Mouse (Mus musculus): ENCODE measurements around the gene S1pr5. TPM values are rescaled to one million over a fixed set of nuclear protein-coding genes. Genes with fewer than 3 reads are reported as not detected.
"Not testable (repeated sequence)": the region's sequence is repeated elsewhere in the genome, so short reads cannot be mapped to it uniquely, and the experiment has no call there.

Gene S1pr5
- total RNA-seq (2012; rRNA removed): not detected in 2 replicates
- not detected in 2 replicates for total RNA-seq (2014; rRNA removed)
- not detected in 2 replicates for polyA plus RNA-seq (2012; ENCODE audit: insufficient read length, low read depth)

DNA sequence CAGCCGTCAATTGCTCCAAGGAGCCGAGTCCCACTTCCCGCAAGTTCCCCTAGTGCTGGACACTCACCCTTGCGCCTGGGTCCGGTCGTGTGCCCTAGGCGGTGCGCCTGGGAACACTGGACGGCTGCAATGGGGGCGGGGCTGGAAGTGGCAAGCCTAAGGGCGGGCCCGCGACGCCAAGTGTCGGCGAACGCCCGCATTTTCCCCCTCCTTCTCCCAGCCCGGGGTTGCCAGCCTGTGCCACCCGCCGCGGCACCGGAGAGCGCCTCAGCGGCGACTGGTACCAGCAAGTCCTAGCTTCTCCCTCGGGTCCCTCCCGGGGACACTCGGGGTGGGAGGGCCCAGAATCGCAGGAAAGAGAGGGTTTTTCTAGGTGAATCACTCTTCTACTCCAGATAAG lies at the start of gene S1pr5:
Gene S1pr5 (minus strand): TSS at position 118 of the 400 bp plus-strand sequence.
- Histone ChIP-seq H3K4me2 (ENCODE audit: insufficient read depth, low read depth, poor library complexity, severe bottlenecking) (no peak within 1 kb of the TSS), H3K79me2 (replicated peaks; ENCODE audit: control insufficient read depth, extremely low read depth, insufficient read depth, poor library complexity, severe bottlenecking) (no peaks in the 10 kb centered on the region), H3K4me3 (replicated peaks in 1 of 3; ENCODE audit: low read depth in 2 of 3, low read length in 2 of 3, poor library complexity in 1 of 3) (no peak within 1 kb of the TSS), H3K9me3 (replicated peaks; ENCODE audit: low read length) (peaks cover 9% of the 10 kb centered on the region), H3K27ac (ENCODE audit: insufficient read depth, low read depth) (no peak within 1 kb of the TSS), H3K36me3 (replicated peaks in 1 of 2; ENCODE audit: control insufficient read depth in 1 of 2, insufficient read depth in 1 of 2, low read length in 1 of 2) (no peaks in the 10 kb centered on the region), H3K4me1 (ENCODE audit: control insufficient read depth in 1 of 2, insufficient read depth in 2 of 2) (peaks cover 0 to 3% of the 10 kb centered on the region in 2 experiments; a peak in 1 of 4 replicates), H3K27me3 (replicated peaks) (peaks cover 2% of the 10 kb centered on the region), H3K9ac (ENCODE audit: insufficient read depth, low read depth) (no peak within 1 kb of the TSS)
- TF ChIP-seq JUN (IDR thresholded peaks at IDR 0.05; ENCODE audit: insufficient read depth, low read depth, low read length) (no peak), ZNF384 (IDR thresholded peaks at IDR 0.05; ENCODE audit: low read depth, low read length) (no peak), ZMIZ1 (IDR thresholded peaks at IDR 0.05; ENCODE audit: low read depth, low read length) (no peak)
- dilution Hi-C loops (cut with MboI; ENCODE audit: extremely low pct_ligation_motif_present, extremely low pct_unique_long_range_greater_than_20kb, low sequenced_read_pairs): no loop called here
- DNase-seq (ENCODE audit: extremely low read depth): no peak
- in situ Hi-C loops (cut with MboI; ENCODE audit: low pct_ligation_motif_present, low pct_unique_long_range_greater_than_20kb, low sequenced_read_pairs): no loop called here

GRCm38 (mm10) chr9:21292271-21292670 lies 44.0 kb upstream of the S1pr5 start:
- H3K27me3 ChIP-seq (replicated peaks): peaks cover 8% of the 10 kb centered on the region
- no peak overlapping the region for H3K9ac ChIP-seq (ENCODE audit: insufficient read depth, low read depth)
- peaks cover 5 to 23% of the 10 kb centered on the region in 2 experiments for H3K4me1 ChIP-seq (ENCODE audit: control insufficient read depth in 1 of 2, insufficient read depth in 2 of 2)
- in situ Hi-C loops (cut with MboI; ENCODE audit: low pct_ligation_motif_present, low pct_unique_long_range_greater_than_20kb, low sequenced_read_pairs): no loop called here
- no peak overlapping the region for H3K4me2 ChIP-seq (ENCODE audit: insufficient read depth, low read depth, poor library complexity, severe bottlenecking)
- H3K79me2 ChIP-seq (replicated peaks; ENCODE audit: control insufficient read depth, extremely low read depth, insufficient read depth, poor library complexity, severe bottlenecking): peaks cover 6% of the 10 kb centered on the region; the same call in 1 of the 2 replicates
- no peaks in the 10 kb centered on the region for H3K9me3 ChIP-seq (replicated peaks; ENCODE audit: low read length)
- dilution Hi-C loops (cut with MboI; ENCODE audit: extremely low pct_ligation_motif_present, extremely low pct_unique_long_range_greater_than_20kb, low sequenced_read_pairs): no loop called here
- no peak overlapping the region for H3K4me3 ChIP-seq (replicated peaks in 1 of 3; ENCODE audit: low read depth in 2 of 3, low read length in 2 of 3, poor library complexity in 1 of 3)
- TF ChIP-seq PAX5 (IDR thresholded peaks at IDR 0.05; ENCODE audit: low read length) (no peak), ZNF384 (IDR thresholded peaks at IDR 0.05; ENCODE audit: low read depth, low read length) (no peak), RCOR1 (conservative IDR thresholded peaks at IDR 0.05; ENCODE audit: low read depth, low read length) (no peak), MAZ (IDR thresholded peaks at IDR 0.05; ENCODE audit: low read depth, low read length) (no peak), ZKSCAN1 (IDR thresholded peaks at IDR 0.05; ENCODE audit: borderline replicate concordance, low read depth, low read length) (no peak), UBTF (IDR thresholded peaks at IDR 0.05; ENCODE audit: low read depth, low read length) (no peak), JUND (conservative IDR thresholded peaks at IDR 0.05; ENCODE audit: low read depth, low read length) (no peak), ZMIZ1 (IDR thresholded peaks at IDR 0.05; ENCODE audit: low read depth, low read length) (no peak), CTCF (conservative IDR thresholded peaks at IDR 0.05 in 1 of 2, IDR thresholded peaks at IDR 0.05 in 1 of 2; ENCODE audit: low read depth in 2 of 2, low read length in 2 of 2) (no peak), RAD21 (IDR thresholded peaks at IDR 0.05; ENCODE audit: low read depth, low read length) (no peak), TCF12 (IDR thresholded peaks at IDR 0.05; ENCODE audit: low read depth, low read length) (no peak), USF2 (conservative IDR thresholded peaks at IDR 0.05; ENCODE audit: low read depth, low read length) (no peak), IRF4 (IDR thresholded peaks at IDR 0.05; ENCODE audit: low read depth, low read length) (no peak), NELFE (IDR thresholded peaks at IDR 0.05; ENCODE audit: low read depth, low read length) (no peak), GABPA (IDR thresholded peaks at IDR 0.05; ENCODE audit: insufficient replicate concordance, low read depth, low read length) (no peak), SIN3A (IDR thresholded peaks at IDR 0.05; ENCODE audit: low read length) (no peak), CHD2 (IDR thresholded peaks at IDR 0.05; ENCODE audit: low read length) (no peak), MYC (IDR thresholded peaks at IDR 0.05; ENCODE audit: low read depth, low read length) (no peak), E2F4 (IDR thresholded peaks at IDR 0.05; ENCODE audit: insufficient replicate concordance, low read depth, low read length) (no peak)
- H3K27ac ChIP-seq (ENCODE audit: insufficient read depth, low read depth): no peak overlapping the region
- no peak for DNase-seq (ENCODE audit: extremely low read depth)
- H3K36me3 ChIP-seq (replicated peaks in 1 of 2; ENCODE audit: control insufficient read depth in 1 of 2, insufficient read depth in 1 of 2, low read length in 1 of 2): no peaks in the 10 kb centered on the region

DNA sequence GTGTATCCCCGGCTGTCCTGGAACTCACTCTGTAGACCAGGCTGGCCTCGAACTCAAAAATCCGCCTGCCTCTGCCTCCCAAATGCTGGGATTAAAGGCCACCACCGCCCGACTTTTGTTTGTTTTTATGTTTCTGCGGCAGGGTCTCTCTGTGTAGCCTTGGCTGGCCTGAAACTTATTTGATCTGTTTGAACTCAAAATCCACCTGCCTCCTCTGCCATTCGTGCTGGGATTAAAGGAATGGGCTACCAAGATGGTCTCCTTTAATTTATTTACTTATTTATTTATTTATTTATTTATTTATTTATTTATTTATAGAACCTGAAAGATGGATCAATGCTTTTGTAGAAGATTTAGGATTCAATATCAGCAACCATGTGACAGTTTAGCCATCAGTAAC lies 43.6 kb upstream of the S1pr5 start:
- H3K4me1 ChIP-seq (ENCODE audit: control insufficient read depth in 1 of 2, insufficient read depth in 2 of 2): peaks cover 5 to 26% of the 10 kb centered on the region in 2 experiments
- H3K27me3 ChIP-seq (replicated peaks); dilution Hi-C loops (cut with MboI; ENCODE audit: extremely low pct_ligation_motif_present, extremely low pct_unique_long_range_greater_than_20kb, low sequenced_read_pairs); H3K9me3 ChIP-seq (replicated peaks; ENCODE audit: low read length); DNase-seq (ENCODE audit: extremely low read depth); H3K36me3 ChIP-seq (replicated peaks in 1 of 2; ENCODE audit: control insufficient read depth in 1 of 2, insufficient read depth in 1 of 2, low read length in 1 of 2); in situ Hi-C loops (cut with MboI; ENCODE audit: low pct_ligation_motif_present, low pct_unique_long_range_greater_than_20kb, low sequenced_read_pairs): not testable (repeated sequence)
- peaks cover 10% of the 10 kb centered on the region for H3K79me2 ChIP-seq (replicated peaks; ENCODE audit: control insufficient read depth, extremely low read depth, insufficient read depth, poor library complexity, severe bottlenecking)
- peak overlapping the region; percentile 88 for H3K4me2 ChIP-seq (ENCODE audit: insufficient read depth, low read depth, poor library complexity, severe bottlenecking)
- peak overlapping the region; percentile 39; the same call in 1 of the 2 replicates for H3K27ac ChIP-seq (ENCODE audit: insufficient read depth, low read depth)
- H3K9ac ChIP-seq (ENCODE audit: insufficient read depth, low read depth): peak overlapping the region; percentile 53; the same call in 1 of the 2 replicates
- peak overlapping the region; percentile 34 to 68 (median 34) for H3K4me3 ChIP-seq (replicated peaks in 1 of 3; ENCODE audit: low read depth in 2 of 3, low read length in 2 of 3, poor library complexity in 1 of 3)

Data from CH12.LX (cell line).